Mouse (Mus musculus): ENCODE measurements around the gene Atad5. TPM values are rescaled to one million over a fixed set of nuclear protein-coding genes. Genes with fewer than 3 reads are reported as not detected.
"Not testable (repeated sequence)": the region's sequence is repeated elsewhere in the genome, so short reads cannot be mapped to it uniquely, and the experiment has no call there.

The Atad5 gene
- under 1 TPM; 0.77 to 0.87 TPM for total RNA-seq (2021)
- long read RNA-seq, experiment 1, result 0 reads
- long read RNA-seq, experiment 2, result 0 reads

DNA sequence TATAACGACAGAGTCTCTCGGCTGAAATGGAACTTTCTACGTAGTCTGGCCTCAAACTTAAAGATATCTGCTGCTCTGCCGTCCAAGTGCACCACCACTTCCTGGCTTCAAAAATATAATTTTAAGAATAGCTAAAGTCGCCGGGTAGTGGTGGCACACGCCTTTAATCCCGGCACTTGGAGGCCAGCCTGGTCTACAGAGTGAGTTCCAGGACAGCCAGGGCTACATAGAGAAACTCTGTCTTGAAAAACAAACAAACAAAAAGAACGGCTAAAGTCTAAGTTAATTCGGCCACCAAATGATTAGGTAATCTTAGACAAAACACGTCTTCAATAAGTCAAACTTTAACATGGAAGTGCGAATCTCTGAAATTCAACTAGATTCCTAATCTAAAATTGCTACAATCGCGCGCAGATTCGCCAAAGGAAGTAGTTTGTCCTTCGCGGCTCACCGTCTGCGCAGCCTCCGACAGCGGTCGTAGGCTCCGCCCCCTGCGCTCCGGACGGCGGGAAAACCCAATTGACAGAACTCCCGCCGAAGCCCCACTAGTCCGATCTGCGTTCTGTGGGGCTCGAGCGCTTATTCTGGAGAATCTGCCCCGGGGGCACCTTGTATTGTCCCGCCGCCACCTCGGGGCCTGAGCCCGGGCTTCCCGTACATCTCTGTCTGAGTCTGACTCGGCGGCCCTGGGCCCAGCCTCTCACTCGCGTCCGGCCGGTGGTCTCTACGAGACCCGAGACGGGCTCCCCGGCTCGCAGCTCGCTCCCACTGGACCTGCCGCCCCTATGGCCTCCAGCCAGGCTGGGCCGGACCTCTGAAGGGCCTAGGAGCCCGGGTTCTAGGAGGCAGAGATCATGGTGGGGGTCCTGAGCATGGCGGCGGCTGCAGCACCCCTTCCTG is at the start of gene Atad5:
Gene Atad5, plus strand, starts transcription at position 484 of the 900 bp plus-strand sequence.
- DNase-seq, result peak; percentile 90 to 97

DNA sequence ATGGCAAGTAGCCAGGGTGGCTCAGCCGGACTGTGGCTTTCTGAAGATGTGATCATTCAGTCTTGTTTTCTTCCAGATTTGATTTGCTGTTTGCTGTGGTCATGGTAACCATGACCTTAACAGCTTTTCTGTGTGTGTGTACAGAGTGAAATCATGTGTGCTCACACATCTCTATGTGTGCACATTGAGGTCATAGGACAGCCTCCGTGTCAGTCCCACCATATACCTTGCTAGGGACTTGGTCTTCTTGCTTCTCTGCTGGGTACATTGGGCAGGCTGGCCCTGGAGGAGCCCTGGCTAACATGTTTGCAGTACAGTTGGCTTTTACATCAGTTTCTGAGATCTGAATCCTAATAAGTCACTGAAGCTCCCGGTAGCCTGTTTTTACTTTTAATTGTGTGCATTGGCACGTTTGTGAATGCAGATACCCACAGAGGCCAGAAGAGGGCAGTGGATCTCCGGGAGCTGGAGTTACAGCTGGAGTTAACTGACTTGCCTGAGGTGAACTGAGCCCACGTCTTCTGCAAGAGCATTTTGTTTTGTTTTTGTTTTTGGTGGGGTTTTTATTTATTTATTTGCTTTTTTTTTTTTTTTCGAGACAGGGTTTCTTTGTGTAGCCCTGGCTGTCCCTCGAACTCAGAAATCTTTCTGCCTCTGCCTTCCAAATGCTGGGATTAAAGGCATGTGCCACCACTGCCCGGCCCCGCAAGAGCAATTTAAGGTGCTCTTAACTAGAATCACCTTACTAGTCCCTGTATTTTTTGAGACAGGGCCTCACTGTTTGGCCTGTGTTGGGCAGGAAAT is 46.4 kb upstream of the Atad5 start:
- peak; percentile 42 to 68 for DNase-seq

DNA sequence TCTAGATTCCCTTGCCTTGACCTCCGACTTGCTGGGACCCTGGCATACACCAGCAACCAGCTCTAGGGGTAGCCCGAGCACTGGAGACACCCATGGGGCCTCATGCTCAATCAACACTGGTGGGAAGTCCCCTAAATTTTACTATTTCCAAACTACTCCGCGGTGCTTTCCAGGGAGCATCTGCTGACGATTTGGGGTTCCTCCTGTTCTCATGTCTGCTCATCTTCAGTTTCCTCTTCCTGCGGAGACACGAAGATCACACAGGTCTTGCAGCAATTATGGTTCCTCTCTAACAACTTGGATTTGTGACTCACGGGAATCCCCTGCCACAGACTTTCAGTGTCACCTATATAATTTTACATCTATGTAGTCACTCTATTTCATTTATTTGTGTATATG is 45.8 kb upstream of the Atad5 start:
- DNase-seq, result no peak

GRCm38 (mm10) chr11:80046856-80047255 is 42.3 kb upstream of the Atad5 start:
- DNase-seq, result no peak

DNA sequence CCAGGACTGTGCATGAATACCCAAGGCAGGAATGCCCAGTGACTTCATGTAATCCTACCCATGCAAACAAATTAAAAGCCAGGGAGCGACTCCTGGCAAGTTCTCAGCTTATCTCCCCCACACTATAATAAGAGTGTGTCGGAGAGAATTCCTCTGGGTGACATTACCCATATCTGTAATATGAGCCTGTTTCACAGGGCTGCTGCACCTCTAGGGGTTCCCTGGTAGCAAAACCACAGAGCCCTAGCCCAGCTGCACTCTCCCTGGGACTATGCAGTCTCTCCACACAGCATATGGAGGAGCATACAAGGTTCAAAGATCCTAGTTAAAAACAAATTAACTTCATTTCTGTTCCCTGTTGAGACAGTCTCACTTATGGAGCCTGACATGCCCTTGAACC is 39.1 kb upstream of the Atad5 start:
- peak; percentile 17 to 46 for DNase-seq

DNA sequence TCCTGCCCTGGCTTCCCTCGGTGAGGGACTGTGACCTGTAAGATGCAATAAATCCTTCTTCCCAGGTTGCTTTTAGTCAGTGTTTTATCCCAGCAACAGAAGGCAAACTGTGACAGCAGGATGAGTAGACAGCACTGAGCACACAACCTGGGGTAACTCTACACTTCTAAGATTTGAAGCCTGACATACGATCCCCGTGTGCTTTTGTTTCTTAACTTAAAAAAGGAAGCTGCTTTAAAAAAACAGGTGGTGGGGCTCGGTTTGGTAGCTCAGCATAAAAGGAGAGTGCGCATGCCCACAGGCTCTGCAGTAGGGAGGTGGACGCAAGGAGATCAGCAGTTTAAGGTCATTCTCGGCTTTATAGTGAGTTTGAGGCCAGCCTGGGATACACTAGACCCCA is 36.7 kb upstream of the Atad5 start:
- DNase-seq, result no peak

- DNase-seq, result no peak
Observed at GRCm38 (mm10) chr11:80053171-80053570, 36.0 kb upstream of the Atad5 start.

DNA sequence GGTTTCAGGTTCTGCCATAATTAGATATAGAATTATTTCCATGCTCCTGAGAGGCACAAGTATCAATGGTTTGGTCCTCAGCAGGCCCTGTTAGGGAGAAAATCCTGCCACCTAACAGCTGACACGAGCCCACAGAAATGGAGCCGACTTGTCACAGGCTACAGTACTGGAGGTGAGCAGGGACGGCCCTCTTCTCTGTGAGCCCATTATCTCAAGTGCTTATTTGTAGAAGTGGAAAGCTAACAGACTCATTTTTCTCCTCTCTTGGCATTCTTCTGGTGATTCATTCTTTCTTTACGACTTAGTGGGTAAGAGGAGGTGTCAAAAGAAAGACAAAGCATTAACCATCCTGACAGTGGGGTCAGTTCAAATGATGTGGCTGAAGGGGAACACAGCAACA is 34.5 kb upstream of the Atad5 start:
- DNase-seq, result no peak

- DNase-seq, result peak in 1 of 2 experiments; percentile 25
Observed at GRCm38 (mm10) chr11:80056141-80056540, 33.1 kb upstream of the Atad5 start.

DNA sequence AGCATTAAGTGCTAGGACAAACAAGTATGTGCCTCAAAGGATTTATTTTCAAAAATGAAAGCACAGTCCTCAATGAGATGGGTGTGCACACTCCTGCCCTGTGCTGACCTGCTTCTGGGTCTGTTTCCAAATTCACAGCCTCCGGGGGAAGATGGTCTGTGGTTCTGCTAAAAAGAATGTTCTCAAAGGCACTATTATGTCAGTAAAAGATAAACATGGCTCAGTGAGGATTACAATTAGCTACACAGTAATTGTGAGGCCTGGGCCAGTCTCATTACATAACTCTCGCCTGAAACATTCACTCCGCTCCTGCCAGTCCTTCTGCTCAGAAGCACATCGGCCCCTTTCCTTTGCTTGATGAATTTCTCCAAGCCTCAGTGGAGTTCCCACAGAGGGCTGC is 27.0 kb upstream of the Atad5 start:
- DNase-seq, result peak; percentile 28 to 44

DNA sequence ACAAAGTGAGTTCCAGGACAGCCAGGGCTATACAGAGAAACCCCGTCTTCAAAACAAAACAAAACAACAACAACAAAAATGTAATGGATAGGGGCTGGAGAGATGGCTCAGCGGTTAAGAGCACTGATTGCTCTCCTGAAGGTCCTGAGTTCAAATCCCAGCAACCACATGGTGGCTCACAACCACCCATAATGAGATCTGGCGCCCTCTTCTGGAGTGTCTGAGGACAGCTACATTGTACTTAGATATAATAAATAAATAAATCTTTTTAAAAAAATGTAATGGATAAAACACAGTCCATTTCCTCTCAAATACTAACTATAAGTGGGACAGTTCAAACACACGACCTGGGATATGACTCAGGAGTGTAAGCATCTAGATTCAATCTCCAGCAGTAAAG is 22.8 kb upstream of the Atad5 start:
- not testable (repeated sequence) for DNase-seq

GRCm38 (mm10) chr11:80067558-80067957 is 21.6 kb upstream of the Atad5 start:
- no peak for DNase-seq

- DNase-seq, result no peak
Observed at GRCm38 (mm10) chr11:80069815-80070214, 19.4 kb upstream of the Atad5 start.

DNA sequence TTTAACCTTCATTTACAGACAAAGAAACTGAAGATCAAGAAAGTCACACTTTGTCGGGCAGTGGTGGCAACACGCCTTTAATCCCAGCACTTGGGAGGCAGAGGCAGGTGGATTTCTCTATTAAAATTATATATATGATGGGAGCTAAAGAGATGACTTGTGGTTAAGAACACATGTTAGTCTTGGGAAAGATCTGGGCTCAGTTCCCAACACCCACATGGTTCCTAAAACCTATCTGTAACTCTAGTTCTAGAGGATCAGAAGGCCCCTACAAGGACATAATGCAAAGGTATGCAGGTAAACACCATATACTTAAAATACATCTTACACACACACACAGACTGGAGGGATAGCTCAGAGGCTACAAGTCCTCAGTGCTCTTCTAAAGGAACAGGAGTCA is 18.2 kb upstream of the Atad5 start:
- no peak for DNase-seq

DNA sequence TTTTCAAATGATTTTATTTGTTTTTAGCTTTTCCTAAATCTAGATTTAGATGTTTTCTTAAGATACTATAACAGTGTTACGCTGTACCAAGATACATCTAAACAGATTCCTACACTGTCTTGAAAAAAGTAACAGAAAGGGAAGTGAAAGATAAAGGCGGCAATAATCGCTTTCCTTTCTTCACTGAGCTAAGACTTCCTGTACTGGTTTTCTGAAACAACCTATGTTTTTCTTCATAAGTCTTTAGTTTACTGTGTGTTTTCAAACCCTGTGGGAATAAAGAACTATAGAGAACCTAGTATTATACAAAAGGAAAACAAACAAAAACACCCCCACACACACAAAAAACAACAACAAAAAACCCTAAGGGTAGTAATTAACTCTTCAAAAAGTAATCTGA is 16.8 kb upstream of the Atad5 start:
- no peak for DNase-seq

DNA sequence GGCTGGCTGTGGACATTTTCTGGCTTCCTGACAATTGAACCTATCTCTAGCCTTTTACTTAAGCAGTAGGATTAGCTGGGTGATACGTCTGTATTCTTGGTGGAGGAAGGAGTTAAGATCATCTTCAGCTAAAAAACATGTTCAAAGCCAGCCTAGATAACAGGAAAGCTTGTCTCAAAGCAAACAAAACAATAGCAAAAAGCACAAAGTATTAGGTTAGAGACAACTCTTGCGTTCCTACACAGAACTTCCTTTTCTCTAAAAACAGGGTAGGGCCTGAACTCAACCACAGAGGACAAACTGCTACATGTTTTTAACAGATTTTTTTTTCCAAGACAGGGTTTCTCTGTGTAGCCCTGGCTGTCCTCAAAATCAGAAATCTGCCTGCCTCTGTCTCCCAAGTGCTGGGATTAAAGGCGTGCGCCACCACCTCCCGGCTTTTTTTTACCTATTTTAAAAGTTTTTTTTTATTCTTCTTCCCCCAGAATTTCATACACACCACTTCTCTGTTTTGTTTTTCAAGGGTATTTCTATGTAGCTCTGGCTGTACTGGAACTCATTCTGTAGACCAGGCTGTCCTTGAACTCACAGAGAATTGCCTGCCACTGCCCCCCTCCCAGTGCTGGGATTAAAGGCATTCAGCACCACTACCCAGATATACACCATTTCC is 13.5 kb upstream of the Atad5 start:
- DNase-seq, result no peak

- DNase-seq, result no peak
Observed at GRCm38 (mm10) chr11:80077784-80078545, 11.2 kb upstream of the Atad5 start.

- no peak for DNase-seq
Observed at GRCm38 (mm10) chr11:80078831-80079230, 10.4 kb upstream of the Atad5 start.

DNA sequence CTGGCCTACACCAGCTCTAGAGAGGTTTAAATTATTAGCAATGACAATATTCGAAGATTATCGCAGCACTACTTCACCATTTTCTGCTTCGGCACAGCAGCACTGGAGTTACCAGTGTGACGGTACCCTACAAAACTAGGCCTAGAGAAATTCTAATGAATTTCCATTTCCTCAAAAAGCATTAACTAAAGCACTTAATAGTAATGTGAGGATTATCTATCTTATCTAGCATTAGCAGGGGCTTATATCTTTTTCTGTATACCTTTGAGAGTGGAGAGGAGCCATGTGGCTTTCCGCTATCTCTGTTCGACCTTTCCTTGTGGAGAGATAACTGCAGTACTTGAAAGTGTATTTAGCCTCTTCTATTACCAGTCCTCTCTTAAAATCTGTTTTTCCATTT is 9.4 kb upstream of the Atad5 start:
- DNase-seq, result no peak

GRCm38 (mm10) chr11:80080381-80080825 is 8.8 kb upstream of the Atad5 start:
- DNase-seq, result peak in 1 of 2 experiments; percentile 70

GRCm38 (mm10) chr11:80080826-80081728 is 8.1 kb upstream of the Atad5 start, which contains the start of gene Crlf3:
Crlf3 (minus strand) TSS chr11:80080991.
- DNase-seq, result peak; percentile 94 to 96
